Mouse (Mus musculus) MEL (cell line): ENCODE data around the gene Gabrr3. TPM values are rescaled to one million over a fixed set of nuclear protein-coding genes. Genes with fewer than 3 reads are reported as not detected.

ENCODE experiments used
- DNase-seq: peaks from one replicate; pipeline ENCODE4 v3.0.0; 2011; ENCODE audit warnings: low read depth, low spot score
- H3K27ac ChIP-seq: 2 replicates; pipeline ENCODE4 v1.5.1; 2012; ENCODE audit warnings: low read depth, mild to moderate bottlenecking, control low read depth, low read length, moderate library complexity; ENCODE audit not compliant: control insufficient read depth
- H3K27me3 ChIP-seq, 2 experiments: fragments of 150-350 bp in 1 of 2; sonication (generic) in 1 of 2; 2 replicates each; pipeline ENCODE4 v1.6.1; 2012; ENCODE audit warnings: low read length in 2 of 2, mild to moderate bottlenecking in 2 of 2, improper control_type of control experiment in 1 of 2, moderate library complexity in 1 of 2; ENCODE audit not compliant: insufficient read depth in 2 of 2, control insufficient read depth in 1 of 2
- H3K36me3 ChIP-seq, 2 experiments: 2 replicates each; pipeline ENCODE4 v1.6.1; 2012 to 2014; ENCODE audit warnings: low read length in 2 of 2, improper control_type of control experiment in 1 of 2, inconsistent platforms in 1 of 2, mild to moderate bottlenecking in 1 of 2; ENCODE audit not compliant: insufficient read depth in 2 of 2, control insufficient read depth in 1 of 2
- H3K4me1 ChIP-seq, 2 experiments: fragments of 150-350 bp in 1 of 2; sonication (generic) in 1 of 2; 2 replicates each; pipeline ENCODE4 v1.6.1; 2012; ENCODE audit warnings: low read length in 2 of 2, improper control_type of control experiment in 1 of 2, mild to moderate bottlenecking in 1 of 2; ENCODE audit not compliant: insufficient read depth in 2 of 2, control insufficient read depth in 1 of 2
- H3K4me3 ChIP-seq, 2 experiments: fragments of 150-350 bp in 1 of 2; sonication (generic) in 1 of 2; 2 replicates each; pipeline ENCODE4 v1.5.1; 2012; ENCODE audit warnings: low read depth in 2 of 2, low read length in 2 of 2, mild to moderate bottlenecking in 2 of 2, moderate library complexity in 2 of 2, control low read depth in 1 of 2, improper control_type of control experiment in 1 of 2; ENCODE audit not compliant: control insufficient read depth in 1 of 2, insufficient read depth in 1 of 2
- H3K79me2 ChIP-seq: 2 replicates; pipeline ENCODE4 v1.6.1; 2012; ENCODE audit warnings: mild to moderate bottlenecking, low read length, moderate library complexity; ENCODE audit not compliant: control insufficient read depth, poor library complexity, insufficient read depth
- H3K9ac ChIP-seq: 2 replicates; pipeline ENCODE4 v1.6.1; 2012; ENCODE audit warnings: low read depth, mild to moderate bottlenecking, control low read depth, low read length, moderate library complexity; ENCODE audit not compliant: control insufficient read depth, poor library complexity, severe bottlenecking
- H3K9me3 ChIP-seq: fragments of 150-350 bp; sonication (generic); replicated peaks from 2 replicates; pipeline ENCODE4 v1.6.1; 2012; ENCODE audit warnings: mild to moderate bottlenecking, low read length, improper control_type of control experiment, moderate library complexity; ENCODE audit not compliant: insufficient read depth
- ELF1 ChIP-seq: IDR thresholded peaks from 2 replicates; pipeline ENCODE4 v1.6.1; 2014; ENCODE audit warnings: low read depth, mild to moderate bottlenecking, inconsistent platforms, low read length, improper control_type of control experiment, moderate library complexity
- HCFC1 ChIP-seq: IDR thresholded peaks from 2 replicates; pipeline ENCODE4 v1.6.1; 2012; ENCODE audit warnings: low read depth, mild to moderate bottlenecking, inconsistent platforms, low read length, improper control_type of control experiment, moderate library complexity
- JUND ChIP-seq: IDR thresholded peaks from 2 replicates; pipeline ENCODE4 v1.6.1; 2011; ENCODE audit warnings: low read depth, mild to moderate bottlenecking, improper control_type of control experiment, low read length
- MAX ChIP-seq: IDR thresholded peaks from 2 replicates; pipeline ENCODE4 v1.6.1; 2011; ENCODE audit warnings: low read length, improper control_type of control experiment
- MAZ ChIP-seq: IDR thresholded peaks from 2 replicates; pipeline ENCODE4 v1.6.1; 2012; ENCODE audit warnings: low read depth, mild to moderate bottlenecking, inconsistent platforms, low read length, improper control_type of control experiment
- MXI1 ChIP-seq: IDR thresholded peaks from 2 replicates; pipeline ENCODE4 v1.6.1; 2011; ENCODE audit warnings: mild to moderate bottlenecking, low read depth, low read length, improper control_type of control experiment
- MYC ChIP-seq: IDR thresholded peaks from 2 replicates; pipeline ENCODE4 v1.6.1; 2011; ENCODE audit warnings: low read depth, mild to moderate bottlenecking, low read length, improper control_type of control experiment, moderate library complexity
- NELFE ChIP-seq: IDR thresholded peaks from 2 replicates; pipeline ENCODE4 v1.6.1; 2011; ENCODE audit warnings: low read depth, low read length, improper control_type of control experiment
- NRF1 ChIP-seq: IDR thresholded peaks from 2 replicates; pipeline ENCODE4 v1.6.1; 2014; ENCODE audit warnings: low read depth, mild to moderate bottlenecking, inconsistent platforms, low read length, improper control_type of control experiment, moderate library complexity; ENCODE audit not compliant: poor library complexity, insufficient read depth, severe bottlenecking
- POLR2A ChIP-seq, 2 experiments: IDR thresholded peaks; 2 replicates each; pipeline ENCODE4 v1.6.1; 2011 to 2012; ENCODE audit warnings: low read length in 2 of 2, mild to moderate bottlenecking in 2 of 2, control low read depth in 1 of 2, improper control_type of control experiment in 1 of 2, low read depth in 1 of 2, moderate library complexity in 1 of 2; ENCODE audit not compliant: control insufficient read depth in 1 of 2, insufficient read depth in 1 of 2, poor library complexity in 1 of 2
- POLR2AphosphoS2 ChIP-seq: IDR thresholded peaks from 2 replicates; pipeline ENCODE4 v1.6.1; 2011; ENCODE audit warnings: low read length, improper control_type of control experiment
- RCOR1 ChIP-seq: IDR thresholded peaks from 2 replicates; pipeline ENCODE4 v1.6.1; 2012; ENCODE audit warnings: low read depth, mild to moderate bottlenecking, inconsistent platforms, low read length, improper control_type of control experiment
- SIN3A ChIP-seq: IDR thresholded peaks from 2 replicates; pipeline ENCODE4 v1.6.1; 2012; ENCODE audit warnings: low read length, improper control_type of control experiment, inconsistent platforms
- SMC3 ChIP-seq: IDR thresholded peaks from 2 replicates; pipeline ENCODE4 v1.6.1; 2011; ENCODE audit warnings: low read depth, low read length, improper control_type of control experiment
- USF1 ChIP-seq: IDR thresholded peaks from 2 replicates; pipeline ENCODE4 v1.6.1; 2014; ENCODE audit warnings: low read depth, mild to moderate bottlenecking, inconsistent platforms, low read length, improper control_type of control experiment, moderate library complexity
- USF2 ChIP-seq, 2 experiments: IDR thresholded peaks; 2 replicates each; pipeline ENCODE4 v1.6.1; 2011 to 2012; ENCODE audit warnings: improper control_type of control experiment in 2 of 2, low read length in 2 of 2, borderline replicate concordance in 1 of 2, inconsistent platforms in 1 of 2, low read depth in 1 of 2, mild to moderate bottlenecking in 1 of 2; ENCODE audit not compliant: insufficient read depth in 1 of 2
- ZKSCAN1 ChIP-seq: IDR thresholded peaks from 2 replicates; pipeline ENCODE4 v1.6.1; 2012; ENCODE audit warnings: low read depth, mild to moderate bottlenecking, inconsistent platforms, low read length, improper control_type of control experiment, moderate library complexity
- polyA plus RNA-seq, 2 experiments: library from polyadenylated mRNA; stranded (reverse) in 1 of 2; unstranded in 1 of 2; fragments of >175 nt in 1 of 2; fragments of >200 nt in 1 of 2; gene quantifications; 2 replicates each; pipeline versions ENCODE4 v1.2.1 to v1.2.4; 2012; ENCODE audit warnings: low replicate concordance in 2 of 2, low read depth in 1 of 2; ENCODE audit not compliant: insufficient read length in 2 of 2, insufficient read depth in 1 of 2, missing spikeins in 1 of 2
- total RNA-seq: library from RNA; depleted of rRNA; stranded (reverse); fragments of 300-350 nt; gene quantifications from 2 replicates; pipeline ENCODE4 v1.2.3, GENCODE M21; 2012

The Gabrr3 gene
- total and polyA plus RNA-seq, 3 experiments, result not detected

GRCm38 (mm10) chr16:59463973-59464372 is 56.8 kb downstream of the Gabrr3 start:
- Histone ChIP-seq H3K9me3 (no peaks in the 10 kb centered on the region), H3K4me1 (no peaks in the 10 kb centered on the region), H3K27me3 (no peaks in the 10 kb centered on the region; a peak in 1 of 4 replicates), H3K36me3 (no peaks in the 10 kb centered on the region), H3K4me3 (no peak overlapping the region), H3K9ac (no peak overlapping the region), H3K27ac (no peak overlapping the region), H3K79me2 (no peaks in the 10 kb centered on the region)
- DNase-seq, result no peak
- no peak for TF ChIP-seq USF1
- no peak for TF ChIP-seq ZKSCAN1
- TF ChIP-seq RCOR1, result no peak

- no peaks in the 10 kb centered on the region for H3K9me3 ChIP-seq
- H3K4me3 ChIP-seq, result no peak overlapping the region
- no peaks in the 10 kb centered on the region; a peak in 2 of 4 replicates for H3K4me1 ChIP-seq
- DNase-seq, result no peak
- peaks cover 0 to 13% of the 10 kb centered on the region in 2 experiments; a peak in 2 of 4 replicates for H3K36me3 ChIP-seq
- TF ChIP-seq NRF1 (no peak), ZKSCAN1 (no peak)
- H3K27ac ChIP-seq, result no peak overlapping the region
- H3K9ac ChIP-seq, result no peak overlapping the region
- peaks cover 18% of the 10 kb centered on the region for H3K79me2 ChIP-seq
- H3K27me3 ChIP-seq, result no peaks in the 10 kb centered on the region
These were observed 62.7 kb downstream of the Gabrr3 start for GRCm38 (mm10) chr16:59469846-59470245.

- DNase-seq, result peak; percentile 87
- Histone ChIP-seq H3K27ac (peak within 1 kb of the TSS; percentile 74), H3K36me3 (peaks cover 0 to 13% of the 10 kb centered on the region in 2 experiments; a peak in 2 of 4 replicates), H3K27me3 (no peaks in the 10 kb centered on the region), H3K9me3 (no peaks in the 10 kb centered on the region), H3K4me1 (no peaks in the 10 kb centered on the region; a peak in 2 of 4 replicates), H3K79me2 (peaks cover 18% of the 10 kb centered on the region), H3K4me3 (peak within 1 kb of the TSS; percentile 88 to 99), H3K9ac (peak within 1 kb of the TSS; percentile 98)
- TF ChIP-seq MYC, result peak; percentile 86
- TF ChIP-seq JUND, result no peak
- peak; percentile 30; the same call in 1 of the 2 replicates for TF ChIP-seq MAZ
- peak; percentile 34; the same call in 1 of the 2 replicates for TF ChIP-seq ELF1
- TF ChIP-seq SIN3A, result peak; percentile 65
- TF ChIP-seq SMC3, result no peak
- TF ChIP-seq MAX, result peak; percentile 95
- TF ChIP-seq HCFC1, result peak; percentile 42
- peak; percentile 85 to 89 for TF ChIP-seq POLR2A (IDR thresholded peaks at IDR 0.05; ENCODE audit: control insufficient read depth in 1 of 2, insufficient read depth in 1 of 2, low read depth in 1 of 2, low read length in 2 of 2, poor library complexity in 1 of 2)
- no peak for TF ChIP-seq USF2 (IDR thresholded peaks at IDR 0.05; ENCODE audit: borderline replicate concordance in 1 of 2, insufficient read depth in 1 of 2, low read depth in 1 of 2, low read length in 2 of 2)
- peak; percentile 74 for TF ChIP-seq NELFE
- peak; percentile 96 for TF ChIP-seq MXI1
- peak; percentile 39; the same call in 1 of the 2 replicates for TF ChIP-seq POLR2AphosphoS2
- TF ChIP-seq NRF1, result peak; percentile 70
These were observed 64.6 kb downstream of the Gabrr3 start, which contains the start of gene Riox2 for GRCm38 (mm10) chr16:59471637-59472278. Riox2 (plus strand) TSS chr16:59471775.
